Mouse (Mus musculus) limb, embryonic 12.5 days (tissue): ENCODE data around the gene Rgs6. TPM values are rescaled to one million over a fixed set of nuclear protein-coding genes. Genes with fewer than 3 reads are reported as not detected.

Experiments
- ATAC-seq: fragments of 200-750 bp; cut with Nextera tagmentation; 2 replicates; pipeline ENCODE4 v1.8.0; 2017; ENCODE audit warnings: low read depth, moderate TSS enrichment; ENCODE audit not compliant: insufficient number of reproducible peaks, insufficient read depth, low FRiP score, low TSS enrichment
- H3K27ac ChIP-seq: fragments of 300-500 bp; sonication (generic); 2 replicates; pipeline ENCODE4 v1.5.1; 2016; ENCODE audit warnings: mild to moderate bottlenecking, moderate library complexity
- H3K27me3 ChIP-seq: fragments of 300-500 bp; sonication (generic); 2 replicates; pipeline ENCODE4 v1.6.1; 2016; ENCODE audit warnings: mild to moderate bottlenecking, moderate library complexity
- H3K36me3 ChIP-seq: fragments of 300-500 bp; sonication (generic); 2 replicates; pipeline ENCODE4 v1.6.1; 2016; ENCODE audit warnings: mild to moderate bottlenecking, moderate library complexity
- H3K4me1 ChIP-seq: fragments of 300-500 bp; sonication (generic); replicated peaks from 2 replicates; pipeline ENCODE4 v1.6.1; 2016
- H3K4me2 ChIP-seq: fragments of 300-500 bp; sonication (generic); 2 replicates; pipeline ENCODE4 v1.6.1; 2016; ENCODE audit warnings: mild to moderate bottlenecking, moderate library complexity
- H3K4me3 ChIP-seq: fragments of 300-500 bp; sonication (generic); replicated peaks from 2 replicates; pipeline ENCODE4 v1.5.1; 2016; ENCODE audit warnings: mild to moderate bottlenecking
- H3K9ac ChIP-seq: fragments of 300-500 bp; sonication (generic); replicated peaks from 2 replicates; pipeline ENCODE4 v1.6.1; 2016; ENCODE audit warnings: mild to moderate bottlenecking, moderate library complexity
- H3K9me3 ChIP-seq: fragments of 300-500 bp; sonication (generic); 2 replicates; pipeline ENCODE4 v1.6.1; 2016; ENCODE audit warnings: mild to moderate bottlenecking, moderate library complexity
- WGBS: fragments of 180-500 bp; shearing (Covaris S2); methylation state at CpG from one replicate; pipeline ENCODE4 v1.1.7; 2016; 5-methylcytosine and 5-hydroxymethylcytosine counted together
- polyA plus RNA-seq: library from polyadenylated mRNA; unstranded; fragments of >200 nt; fragmentation: Nextera tagmentation; extraction: Ambion mirVana; gene quantifications from 2 replicates; pipeline ENCODE4 v1.2.1, GENCODE M21; 2016

Gene Rgs6
- polyA plus RNA-seq, 1 experiment from 2014 or later = 0.56 TPM

- Histone ChIP-seq H3K27ac (no peak overlapping the region), H3K9me3 (no peaks in the 10 kb centered on the region), H3K4me1 (peaks cover 4% of the 10 kb centered on the region; the same call in 1 of the 2 replicates), H3K36me3 (no peaks in the 10 kb centered on the region), H3K4me3 (no peak overlapping the region), H3K4me2 (no peak overlapping the region), H3K27me3 (no peaks in the 10 kb centered on the region), H3K9ac (no peak overlapping the region)
- no peak for ATAC-seq
- 85% methylated on average over 3 of the region's 3 CpGs for WGBS
Observed at GRCm38 (mm10) chr12:82973771-82974170, 385.7 kb downstream of the Rgs6 start.

DNA sequence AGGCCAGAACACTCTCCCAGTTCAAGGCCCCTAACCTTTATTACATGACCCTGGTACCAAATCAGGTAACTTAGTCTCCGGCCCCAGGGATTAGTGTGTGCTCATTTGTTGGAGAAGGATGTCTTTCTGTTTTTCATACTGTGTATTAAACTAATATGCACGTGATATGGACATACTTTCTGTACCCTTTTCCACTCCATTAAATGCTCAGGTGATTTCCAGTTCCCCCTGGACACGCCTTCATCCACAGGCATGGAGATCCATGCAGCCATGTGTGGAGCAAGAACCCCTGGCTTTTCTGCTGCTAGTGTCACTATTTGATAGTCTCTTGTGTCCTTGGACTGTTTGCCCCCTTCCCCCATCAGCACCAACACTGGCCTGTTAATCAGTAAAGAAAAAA, 390.2 kb downstream of the Rgs6 start:
- Histone ChIP-seq H3K4me3 (no peak overlapping the region), H3K4me2 (no peak overlapping the region), H3K27ac (no peak overlapping the region), H3K36me3 (no peaks in the 10 kb centered on the region), H3K4me1 (no peaks in the 10 kb centered on the region), H3K27me3 (no peaks in the 10 kb centered on the region), H3K9me3 (no peaks in the 10 kb centered on the region), H3K9ac (no peak overlapping the region)
- ATAC-seq = no peak
- 88% methylated on average over 3 of the region's 3 CpGs for WGBS

DNA sequence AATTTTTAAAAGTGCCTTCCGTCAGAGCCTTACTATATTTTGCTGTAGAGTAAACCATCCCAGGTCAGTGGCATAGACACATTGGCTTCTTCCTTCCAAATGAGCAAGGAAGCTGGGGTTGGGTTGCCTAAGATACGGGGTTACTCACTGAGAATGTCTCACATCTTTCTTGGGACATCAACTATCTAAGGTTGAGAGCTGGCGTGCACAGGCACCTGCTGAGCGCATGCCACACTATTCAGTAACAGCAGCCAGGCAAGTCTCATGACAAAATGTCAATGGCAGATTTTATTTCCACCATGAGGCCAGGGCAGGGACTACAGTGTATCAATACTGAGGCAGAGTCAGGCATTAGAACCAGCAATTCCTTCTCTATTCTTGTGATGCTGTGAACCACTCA, 394.6 kb downstream of the Rgs6 start:
- Histone ChIP-seq H3K4me2 (no peak overlapping the region), H3K9me3 (no peaks in the 10 kb centered on the region), H3K27me3 (no peaks in the 10 kb centered on the region), H3K36me3 (no peaks in the 10 kb centered on the region), H3K4me1 (no peaks in the 10 kb centered on the region), H3K27ac (no peak overlapping the region), H3K9ac (no peak overlapping the region), H3K4me3 (no peak overlapping the region)
- WGBS = 92% methylated on average over 4 of the region's 4 CpGs
- no peak for ATAC-seq

- Histone ChIP-seq H3K4me3 (no peak overlapping the region), H3K27me3 (no peaks in the 10 kb centered on the region), H3K9ac (no peak overlapping the region), H3K36me3 (no peaks in the 10 kb centered on the region), H3K4me2 (no peak overlapping the region), H3K4me1 (no peaks in the 10 kb centered on the region), H3K27ac (no peak overlapping the region), H3K9me3 (no peaks in the 10 kb centered on the region)
- 45% methylated on average over 8 of the region's 8 CpGs for WGBS
- ATAC-seq = no peak
Observed at GRCm38 (mm10) chr12:82985300-82985699, 397.2 kb downstream of the Rgs6 start.

- Histone ChIP-seq H3K9ac (no peak overlapping the region), H3K27ac (no peak overlapping the region), H3K27me3 (no peaks in the 10 kb centered on the region), H3K9me3 (no peaks in the 10 kb centered on the region), H3K4me2 (no peak overlapping the region), H3K36me3 (no peaks in the 10 kb centered on the region), H3K4me1 (0 out of 2 replicates have a peak, but pooled peaks cover 3% of the 10 kb centered on the region), H3K4me3 (no peak overlapping the region)
- WGBS = 92% methylated on average over 1 of the region's 1 CpGs
- ATAC-seq = no peak
Observed at GRCm38 (mm10) chr12:82987661-82988060, 399.6 kb downstream of the Rgs6 start.

- H3K36me3 ChIP-seq = no peaks in the 10 kb centered on the region
- 46% methylated on average over 4 of the region's 4 CpGs for whole genome bisulfite sequencing
- ATAC-seq = no peak
Observed at GRCm38 (mm10) chr12:82993905-82994304, 405.8 kb downstream of the Rgs6 start.

DNA sequence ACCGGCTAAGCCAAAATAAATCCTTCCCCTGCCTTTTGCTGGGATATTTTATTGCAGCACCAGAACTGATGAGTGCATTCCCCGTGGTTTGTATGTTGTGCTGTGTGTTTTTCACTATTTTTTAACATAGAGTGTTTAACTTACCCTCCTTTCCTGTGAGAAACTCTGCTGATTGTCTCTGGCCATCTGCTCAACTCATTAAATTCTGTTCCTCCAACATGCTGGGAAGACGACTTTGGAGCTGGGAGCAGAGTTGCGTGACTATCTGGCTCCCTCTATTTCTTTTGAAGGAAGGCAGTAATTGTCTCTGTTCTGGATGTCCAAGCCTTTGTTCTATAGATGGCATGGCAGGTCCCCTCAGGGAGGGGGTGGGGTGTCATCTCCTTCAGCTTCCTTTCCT, 408.7 kb downstream of the Rgs6 start:
- ATAC-seq = no peak
- no peak overlapping the region for H3K9ac ChIP-seq
- H3K4me1 ChIP-seq = 0 out of 2 replicates have a peak, but pooled peaks cover 4% of the 10 kb centered on the region
- no peaks in the 10 kb centered on the region for H3K36me3 ChIP-seq
- H3K27me3 ChIP-seq = no peaks in the 10 kb centered on the region; the same call in 1 of the 2 replicates
- H3K9me3 ChIP-seq = no peaks in the 10 kb centered on the region
- H3K4me3 ChIP-seq = no peak overlapping the region
- WGBS = 39% methylated on average over 4 of the region's 4 CpGs
- no peak overlapping the region for H3K4me2 ChIP-seq
- H3K27ac ChIP-seq = no peak overlapping the region

More at GRCm38 (mm10) chr12:82993905-82994304, 405.8 kb downstream of the Rgs6 start:
- H3K4me1 ChIP-seq = 0 out of 2 replicates have a peak, but pooled peaks cover 8% of the 10 kb centered on the region
- no peak overlapping the region for H3K27ac ChIP-seq
- H3K9ac ChIP-seq = no peak overlapping the region
- H3K27me3 ChIP-seq = no peaks in the 10 kb centered on the region; the same call in 1 of the 2 replicates
- no peaks in the 10 kb centered on the region for H3K9me3 ChIP-seq
- H3K4me3 ChIP-seq = no peak overlapping the region
- no peak overlapping the region for H3K4me2 ChIP-seq

GRCm38 (mm10) chr12:82998682-82999332, 410.7 kb downstream of the Rgs6 start:
- peaks cover 8% of the 10 kb centered on the region; the same call in 1 of the 2 replicates for H3K27me3 ChIP-seq
- WGBS = 89% methylated on average over 10 of the region's 10 CpGs
- H3K9ac ChIP-seq = no peak overlapping the region
- H3K4me3 ChIP-seq = no peak overlapping the region
- ATAC-seq = no peak
- no peak overlapping the region for H3K4me2 ChIP-seq
- 0 out of 2 replicates have a peak, but pooled peaks cover 4% of the 10 kb centered on the region for H3K4me1 ChIP-seq
- H3K9me3 ChIP-seq = no peaks in the 10 kb centered on the region
- H3K27ac ChIP-seq = no peak overlapping the region
- no peaks in the 10 kb centered on the region for H3K36me3 ChIP-seq

DNA sequence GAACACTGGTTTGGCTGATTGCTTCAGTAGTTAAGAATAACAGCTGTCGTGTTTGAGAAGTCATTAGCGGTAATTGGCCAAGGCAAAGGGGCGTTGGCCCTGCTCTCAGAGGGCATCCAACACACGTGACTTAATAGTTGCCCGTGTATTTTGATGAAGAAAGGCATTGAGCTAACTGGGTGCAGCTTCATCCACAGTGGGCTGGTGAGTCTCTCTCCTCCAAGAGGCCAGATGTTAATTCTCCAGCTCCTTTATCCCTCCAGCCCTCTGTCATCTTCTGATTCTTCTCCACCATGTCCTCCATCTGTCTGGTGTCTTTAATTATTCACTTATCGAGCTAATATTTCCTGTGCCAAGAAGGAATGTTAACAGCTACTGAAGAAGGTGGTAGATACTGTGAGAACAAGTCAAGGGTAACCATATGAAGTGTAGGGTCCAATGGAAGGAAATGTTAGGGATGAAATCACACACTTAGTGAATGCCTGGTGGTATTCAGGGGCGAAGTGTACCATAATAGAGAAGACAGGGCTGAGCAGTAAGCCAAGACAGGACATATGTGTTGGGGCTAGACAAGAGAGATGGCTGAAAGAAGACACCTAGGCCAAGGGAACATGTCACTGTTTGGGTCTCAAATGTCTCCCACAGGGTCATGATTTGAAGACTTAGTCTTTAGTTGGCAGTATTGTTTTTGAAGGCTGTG, 411.4 kb downstream of the Rgs6 start:
- no peak overlapping the region for H3K4me2 ChIP-seq
- H3K36me3 ChIP-seq = no peaks in the 10 kb centered on the region
- no peak for ATAC-seq
- H3K27ac ChIP-seq = no peak overlapping the region
- H3K27me3 ChIP-seq = peaks cover 8% of the 10 kb centered on the region; the same call in 1 of the 2 replicates
- 83% methylated on average over 7 of the region's 7 CpGs for WGBS
- H3K4me1 ChIP-seq = 0 out of 2 replicates have a peak, but pooled peaks cover 4% of the 10 kb centered on the region
- no peak overlapping the region for H3K9ac ChIP-seq
- no peak overlapping the region for H3K4me3 ChIP-seq
- H3K9me3 ChIP-seq = no peaks in the 10 kb centered on the region

DNA sequence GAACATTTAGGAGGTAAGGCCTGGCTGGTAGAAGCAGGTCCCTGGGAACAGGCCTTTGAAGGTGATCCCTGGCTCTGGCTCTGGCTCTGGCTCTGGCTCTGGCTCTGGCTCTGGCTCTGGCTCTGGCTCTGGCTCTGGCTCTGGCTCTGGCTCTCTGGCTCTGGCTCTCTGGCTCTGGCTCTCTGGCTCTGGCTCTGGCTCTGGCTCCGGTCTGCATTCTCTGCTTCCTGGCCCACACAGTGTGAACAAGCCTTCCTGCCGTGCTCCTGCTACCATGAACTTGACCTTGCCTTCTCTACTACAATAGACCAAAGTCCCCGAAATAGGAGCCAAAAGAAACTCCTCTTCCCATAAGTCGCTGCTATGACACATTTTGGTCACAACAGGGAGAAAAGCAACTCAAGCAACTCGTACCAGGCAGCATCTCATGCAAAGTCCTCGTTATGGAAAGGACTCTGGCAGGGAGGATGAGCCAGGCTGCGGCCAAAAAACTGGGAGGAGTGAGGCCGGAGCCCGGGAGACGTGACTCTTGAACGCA, 412.0 kb downstream of the Rgs6 start:
- Histone ChIP-seq H3K36me3 (no peaks in the 10 kb centered on the region), H3K4me1 (0 out of 2 replicates have a peak, but pooled peaks cover 4% of the 10 kb centered on the region), H3K27me3 (peaks cover 8% of the 10 kb centered on the region; the same call in 1 of the 2 replicates), H3K4me2 (no peak overlapping the region), H3K27ac (no peak overlapping the region), H3K9me3 (no peaks in the 10 kb centered on the region), H3K4me3 (no peak overlapping the region), H3K9ac (no peak overlapping the region)
- no peak for ATAC-seq
- WGBS = 88% methylated on average over 11 of the region's 11 CpGs

DNA sequence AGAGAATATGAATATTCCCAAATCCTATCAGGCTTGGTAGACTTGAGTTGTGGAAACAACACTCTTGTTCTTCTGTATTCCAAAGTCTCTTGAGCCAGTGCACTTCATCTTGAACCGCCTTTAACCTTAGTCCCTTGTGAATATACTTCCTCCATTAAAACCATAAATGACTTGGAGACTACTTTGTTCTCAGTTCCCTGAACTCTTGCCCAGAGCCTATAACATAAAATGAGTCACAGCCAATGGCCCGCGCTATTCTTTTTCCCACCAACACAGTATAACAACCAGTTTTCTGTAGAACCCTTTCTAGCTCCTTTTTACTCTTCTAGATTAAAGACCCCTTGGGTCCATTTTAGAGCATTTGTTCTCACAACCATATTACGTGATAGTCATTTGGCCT, 412.9 kb downstream of the Rgs6 start:
- Histone ChIP-seq H3K4me2 (no peak overlapping the region), H3K27me3 (peaks cover 8% of the 10 kb centered on the region; the same call in 1 of the 2 replicates), H3K36me3 (no peaks in the 10 kb centered on the region), H3K9me3 (no peaks in the 10 kb centered on the region), H3K4me3 (no peak overlapping the region), H3K27ac (no peak overlapping the region), H3K4me1 (no peaks in the 10 kb centered on the region), H3K9ac (no peak overlapping the region)
- ATAC-seq = no peak
- 62% methylated on average over 4 of the region's 4 CpGs for WGBS
